Mouse (Mus musculus) kidney, embryonic 15.5 days (tissue): Measurements from ENCODE around the gene Pax2. TPM values are rescaled to one million over a fixed set of nuclear protein-coding genes. Genes with fewer than 3 reads are reported as not detected.

Experiments
- ATAC-seq: fragments of 200-750 bp; cut with Nextera tagmentation; replicated peaks from 2 replicates; pipeline ENCODE4 v1.8.0; 2017; ENCODE audit warnings: moderate TSS enrichment; ENCODE audit not compliant: low FRiP score
- H3K27ac ChIP-seq: fragments of 300-500 bp; sonication (generic); 2 replicates; pipeline ENCODE4 v1.5.1; 2015; ENCODE audit warnings: mild to moderate bottlenecking, inconsistent platforms
- H3K27me3 ChIP-seq: fragments of 300-500 bp; sonication (generic); 2 replicates; pipeline ENCODE4 v1.6.1; 2015; ENCODE audit warnings: inconsistent platforms
- H3K36me3 ChIP-seq: fragments of 300-500 bp; sonication (generic); 2 replicates; pipeline ENCODE4 v1.6.1; 2015; ENCODE audit warnings: inconsistent platforms
- H3K4me1 ChIP-seq: fragments of 300-500 bp; sonication (generic); 2 replicates; pipeline ENCODE4 v1.6.1; 2015; ENCODE audit warnings: inconsistent platforms
- H3K4me2 ChIP-seq: fragments of 300-500 bp; sonication (generic); 2 replicates; pipeline ENCODE4 v1.6.1; 2015; ENCODE audit warnings: moderate library complexity, mild to moderate bottlenecking, inconsistent platforms
- H3K4me3 ChIP-seq: fragments of 300-500 bp; sonication (generic); replicated peaks from 2 replicates; pipeline ENCODE4 v1.5.1; 2015; ENCODE audit warnings: mild to moderate bottlenecking, inconsistent platforms
- H3K9ac ChIP-seq: fragments of 300-500 bp; sonication (generic); 2 replicates; pipeline ENCODE4 v1.6.1; 2015; ENCODE audit warnings: mild to moderate bottlenecking, inconsistent platforms
- H3K9me3 ChIP-seq: fragments of 300-500 bp; sonication (generic); replicated peaks from 2 replicates; pipeline ENCODE4 v1.6.1; 2016; ENCODE audit warnings: inconsistent platforms
- WGBS: fragments of 180-500 bp; shearing (Covaris S2); methylation state at CpG from one replicate; pipeline ENCODE4 v1.1.7; 2015; ENCODE audit warnings: mixed read lengths; 5-methylcytosine and 5-hydroxymethylcytosine counted together
- polyA plus RNA-seq: library from polyadenylated mRNA; unstranded; fragments of >200 nt; fragmentation: Nextera tagmentation; extraction: Ambion mirVana; gene quantifications from 2 replicates; pipeline ENCODE4 v1.2.1, GENCODE M21; 2015

Gene Pax2
- 34.6 and 36.9 TPM in 2 replicates for polyA plus RNA-seq

GRCm38 (mm10) chr19:44755693-44756420 lies at the start of gene Pax2:
TSS of gene Pax2 (plus strand) at chr19:44756045.
- peak; percentile 52; the same call in 1 of the 2 replicates for ATAC-seq
- Histone ChIP-seq H3K4me1 (peaks cover 58% of the 10 kb centered on the region), H3K27me3 (peaks cover 88% of the 10 kb centered on the region), H3K4me3 (peak within 1 kb of the TSS; percentile 74), H3K9ac (peak within 1 kb of the TSS; percentile 91), H3K9me3 (no peaks in the 10 kb centered on the region), H3K4me2 (peak within 1 kb of the TSS; percentile 78), H3K27ac (peak within 1 kb of the TSS; percentile 98), H3K36me3 (no peaks in the 10 kb centered on the region)
- WGBS, result under 1% methylated on average over 52 of the region's 52 CpGs

DNA sequence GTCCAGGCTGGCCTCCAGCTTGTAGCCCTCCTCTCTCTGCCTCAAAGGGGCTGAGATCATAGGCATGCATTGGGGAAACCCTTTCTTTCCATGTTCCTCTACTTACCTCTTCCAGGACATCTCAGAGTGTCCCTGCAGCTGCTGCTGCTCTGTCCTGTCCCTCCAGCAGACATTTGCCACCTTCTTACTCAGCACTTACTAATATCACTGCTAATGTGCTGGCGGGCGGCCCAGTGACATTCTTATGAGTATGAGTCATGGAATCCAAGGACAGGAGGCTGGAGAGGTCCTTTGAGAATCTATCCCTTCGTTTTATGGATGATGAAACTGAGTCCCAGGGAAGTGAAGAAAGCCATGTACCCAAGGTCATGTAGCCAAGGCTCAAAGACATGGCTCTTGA lies 47.0 kb upstream of the Pax2 start:
- H3K27ac ChIP-seq, result no peak overlapping the region
- H3K4me2 ChIP-seq, result no peak overlapping the region
- H3K9ac ChIP-seq, result no peak overlapping the region
- WGBS, result 50% methylated on average over 3 of the region's 3 CpGs
- no peaks in the 10 kb centered on the region for H3K9me3 ChIP-seq
- ATAC-seq, result no peak
- no peaks in the 10 kb centered on the region for H3K4me1 ChIP-seq
- H3K4me3 ChIP-seq, result no peak overlapping the region
- H3K36me3 ChIP-seq, result no peaks in the 10 kb centered on the region
- peaks cover 8% of the 10 kb centered on the region; the same call in 1 of the 2 replicates for H3K27me3 ChIP-seq

DNA sequence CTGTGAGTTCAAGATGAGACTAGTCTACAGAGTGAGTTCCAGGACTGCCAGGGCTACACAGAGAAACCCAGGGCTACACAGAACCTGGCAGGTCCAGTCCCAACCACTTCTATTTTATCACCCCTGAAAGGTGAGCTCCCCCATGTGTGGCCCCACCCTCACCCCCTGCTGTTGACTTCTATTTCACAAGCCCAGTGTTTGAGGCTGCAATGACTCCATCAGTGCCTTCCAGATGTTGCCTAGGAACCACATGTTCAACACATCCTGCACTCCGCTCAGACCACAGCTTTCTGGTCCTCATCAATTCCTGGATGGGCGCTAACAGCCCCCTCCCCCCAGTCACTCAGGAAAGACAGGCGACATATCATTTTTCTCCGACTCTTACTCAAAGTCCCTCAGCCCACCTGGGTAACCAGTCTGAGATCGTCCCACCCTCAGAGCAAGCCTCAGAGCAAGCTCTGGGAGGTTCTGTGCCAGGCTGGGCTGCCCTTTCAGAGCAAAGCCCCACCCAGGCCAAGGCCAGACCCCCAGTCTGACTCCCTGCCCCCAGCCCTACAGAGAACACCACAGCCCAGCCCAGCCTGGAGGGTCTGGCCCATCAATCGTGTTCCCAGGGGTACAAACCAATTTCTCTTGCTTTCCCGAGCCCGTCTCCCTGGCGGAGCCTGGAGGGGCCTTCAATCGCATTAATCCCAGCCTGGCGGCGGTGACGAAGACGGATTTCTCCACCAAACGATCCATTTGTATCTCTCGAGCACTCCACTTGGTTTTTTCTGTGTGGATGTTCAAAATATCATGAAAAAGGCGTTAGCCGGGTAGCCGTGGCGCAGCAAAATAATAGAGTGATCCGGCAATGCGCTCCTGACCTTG lies 38.9 kb upstream of the Pax2 start:
- no peak overlapping the region for H3K9ac ChIP-seq
- no peak for ATAC-seq
- H3K4me2 ChIP-seq, result no peak overlapping the region
- no peak overlapping the region for H3K4me3 ChIP-seq
- peaks cover 33% of the 10 kb centered on the region for H3K27me3 ChIP-seq
- no peaks in the 10 kb centered on the region for H3K9me3 ChIP-seq
- no peak overlapping the region for H3K27ac ChIP-seq
- no peaks in the 10 kb centered on the region for H3K36me3 ChIP-seq
- peaks cover 20% of the 10 kb centered on the region for H3K4me1 ChIP-seq
- 75% methylated on average over 22 of the region's 22 CpGs for WGBS

DNA sequence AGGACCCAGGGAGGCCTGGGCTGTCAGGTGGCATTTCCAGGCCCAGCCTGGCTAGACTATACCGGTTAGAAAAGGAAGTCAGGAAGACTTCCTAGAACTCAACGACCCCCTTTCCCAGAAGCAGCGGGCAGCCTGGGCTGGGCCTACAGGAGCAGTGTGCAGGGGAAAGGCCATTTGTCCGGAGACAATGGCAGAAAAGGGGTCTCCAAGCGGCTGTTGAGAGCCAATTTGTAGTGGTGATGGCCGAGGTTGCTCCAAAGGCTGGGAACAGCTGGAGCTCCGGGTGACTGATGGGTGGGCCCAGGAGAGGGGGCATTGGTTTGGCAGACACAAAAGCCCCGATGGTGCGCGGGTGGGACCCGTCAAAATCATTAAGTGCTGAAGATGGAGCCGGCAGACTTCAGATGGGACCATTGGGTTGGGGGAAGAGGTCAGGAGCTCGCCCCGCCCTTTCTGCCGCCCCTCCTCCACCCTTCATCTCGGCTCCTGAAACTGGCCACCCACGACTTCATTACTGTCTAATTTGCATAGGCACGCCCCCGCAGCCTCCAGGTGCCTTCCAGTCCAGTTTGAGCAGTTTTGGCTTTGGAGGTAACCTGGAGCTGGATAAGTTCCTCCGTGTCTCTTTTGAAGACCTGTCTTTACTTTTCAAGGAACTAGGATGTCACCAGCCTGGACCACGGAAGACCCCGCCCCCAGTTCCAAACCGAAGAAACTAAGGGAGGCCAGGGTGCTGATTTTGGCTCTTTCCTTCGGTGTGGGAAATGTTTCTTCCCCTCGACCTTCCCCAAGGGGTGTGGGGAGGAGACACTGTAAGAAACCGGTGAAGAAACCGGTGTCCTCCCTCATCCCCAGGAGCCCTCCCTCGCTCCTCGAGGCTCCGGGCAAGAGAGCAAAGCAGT lies 36.3 kb upstream of the Pax2 start:
- Histone ChIP-seq H3K4me3 (peak overlapping the region; percentile 42), H3K4me2 (peak overlapping the region; percentile 80), H3K4me1 (peaks cover 37% of the 10 kb centered on the region), H3K9ac (peak overlapping the region; percentile 38), H3K27ac (peak overlapping the region; percentile 89), H3K36me3 (no peaks in the 10 kb centered on the region), H3K9me3 (no peaks in the 10 kb centered on the region), H3K27me3 (peaks cover 53% of the 10 kb centered on the region)
- ATAC-seq, result peak; percentile 79
- 1% methylated on average over 30 of the region's 30 CpGs for WGBS

DNA sequence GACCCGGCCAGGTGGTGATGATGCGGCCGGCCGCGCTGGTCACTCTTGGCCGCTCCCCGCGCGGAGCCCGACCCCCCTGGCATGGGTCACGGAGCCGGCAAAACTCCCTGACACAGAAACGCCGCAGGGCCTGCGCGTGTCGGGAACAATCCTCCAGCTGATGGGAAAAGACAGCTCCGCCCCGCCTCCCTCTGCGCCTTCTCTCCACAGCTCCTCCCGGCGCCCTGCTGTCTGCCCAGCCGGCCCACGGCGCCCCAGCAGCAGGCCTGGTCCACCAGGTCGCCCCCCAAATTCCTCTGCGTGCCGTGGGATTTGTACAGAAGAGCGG lies 35.7 kb upstream of the Pax2 start:
- peak; percentile 67 for ATAC-seq
- Histone ChIP-seq H3K9me3 (no peaks in the 10 kb centered on the region), H3K9ac (peak overlapping the region; percentile 38), H3K4me3 (peak overlapping the region; percentile 42), H3K27ac (peak overlapping the region; percentile 89), H3K27me3 (peaks cover 59% of the 10 kb centered on the region), H3K4me2 (peak overlapping the region; percentile 80), H3K4me1 (peaks cover 40% of the 10 kb centered on the region), H3K36me3 (no peaks in the 10 kb centered on the region)
- under 1% methylated on average over 29 of the region's 29 CpGs for WGBS

DNA sequence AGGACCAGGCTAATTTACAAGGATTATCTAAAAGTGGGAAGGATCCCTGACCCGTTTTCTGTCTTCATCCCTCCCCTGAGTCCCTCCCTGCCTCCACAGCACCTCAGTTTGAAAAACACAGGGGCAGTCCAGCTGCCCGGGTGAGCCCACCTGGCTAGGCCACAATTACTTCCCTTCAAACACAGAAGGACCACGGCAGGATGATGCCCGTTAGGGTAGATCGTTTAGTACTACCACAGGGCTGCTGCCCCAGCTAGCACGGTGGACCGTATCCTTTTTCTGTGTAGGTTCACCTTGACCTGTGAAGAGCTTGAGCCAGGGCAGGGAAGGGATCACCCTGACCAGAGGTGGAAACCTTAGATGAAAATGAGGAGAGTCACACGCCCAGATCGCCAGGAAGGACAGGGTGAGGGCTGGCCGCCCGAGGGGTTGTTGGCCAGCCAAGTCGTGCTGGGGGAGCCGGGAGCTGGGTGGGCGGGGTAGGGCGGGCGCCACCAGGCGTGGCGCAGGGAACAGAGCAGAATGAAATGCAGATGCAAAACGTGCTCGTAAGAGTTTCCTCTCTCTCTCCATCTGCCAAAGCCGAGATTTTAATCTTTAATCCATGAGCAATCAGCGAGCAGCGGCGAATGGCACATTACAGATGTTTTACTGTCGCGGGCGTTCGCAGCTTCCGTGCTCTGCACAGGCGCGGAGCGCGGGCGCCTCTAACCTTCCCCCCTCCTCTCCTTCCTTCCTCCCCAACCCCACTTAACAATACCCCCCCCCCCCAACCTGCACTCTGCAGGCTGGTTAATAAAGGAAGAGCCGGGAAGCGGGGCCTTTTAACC lies 32.0 kb upstream of the Pax2 start:
- H3K27ac ChIP-seq, result peak overlapping the region; percentile 80
- H3K27me3 ChIP-seq, result peaks cover 63% of the 10 kb centered on the region
- H3K4me2 ChIP-seq, result peak overlapping the region; percentile 64
- H3K4me3 ChIP-seq, result peak overlapping the region; percentile 40
- no peaks in the 10 kb centered on the region for H3K9me3 ChIP-seq
- ATAC-seq, result peak; percentile 26
- H3K9ac ChIP-seq, result 0 out of 2 replicates have a peak overlapping the region, but pooled peaks have one; percentile 17
- H3K36me3 ChIP-seq, result no peaks in the 10 kb centered on the region
- peaks cover 51% of the 10 kb centered on the region for H3K4me1 ChIP-seq
- under 1% methylated on average over 35 of the region's 36 CpGs for WGBS

DNA sequence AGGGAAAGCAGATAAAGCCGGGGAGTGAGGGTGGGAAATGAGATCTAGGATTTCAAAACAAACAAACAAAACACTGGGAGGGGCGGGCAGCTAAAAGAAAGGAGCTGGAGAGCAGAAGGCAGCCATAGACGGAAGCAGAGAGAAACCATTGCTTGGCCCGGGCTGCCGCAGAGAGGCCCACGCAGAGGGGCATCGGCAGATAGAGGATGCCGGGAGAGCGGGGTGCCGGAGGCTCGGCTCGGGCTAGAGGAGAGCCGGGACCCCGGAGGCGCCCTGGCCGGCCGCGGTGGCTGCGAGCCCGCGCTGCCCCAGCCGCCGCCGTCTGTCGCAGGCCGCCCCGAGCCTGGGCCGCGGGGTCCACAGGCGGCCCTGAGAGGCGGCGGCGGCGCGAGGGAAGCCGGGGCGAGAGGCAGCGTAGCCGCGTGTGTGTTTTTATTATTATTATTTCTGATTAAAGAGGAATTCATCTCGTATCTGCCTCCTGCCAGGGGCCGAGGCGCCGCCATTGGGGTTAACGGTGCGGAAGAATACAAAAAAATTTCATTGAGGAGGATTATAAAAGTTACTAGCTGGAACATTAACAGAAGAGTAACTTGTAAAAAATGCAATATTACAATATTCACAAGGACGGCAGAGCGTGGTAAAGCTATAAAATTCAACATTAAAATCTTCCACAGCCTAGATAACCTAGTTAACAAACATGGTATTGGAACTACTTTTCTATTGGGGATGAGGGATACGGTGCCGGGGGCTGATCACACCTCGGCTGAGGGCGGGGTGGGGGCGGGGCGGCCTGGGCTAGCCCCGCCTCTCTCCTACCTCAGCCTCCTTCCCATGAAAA lies 29.7 kb upstream of the Pax2 start:
- no peaks in the 10 kb centered on the region for H3K9me3 ChIP-seq
- peak overlapping the region; percentile 87 for H3K4me2 ChIP-seq
- peaks cover 31% of the 10 kb centered on the region for H3K4me1 ChIP-seq
- peak overlapping the region; percentile 84 for H3K9ac ChIP-seq
- under 1% methylated on average over 54 of the region's 55 CpGs for WGBS
- peak overlapping the region; percentile 63 for H3K4me3 ChIP-seq
- H3K27me3 ChIP-seq, result peaks cover 57% of the 10 kb centered on the region
- H3K27ac ChIP-seq, result peak overlapping the region; percentile 89
- no peaks in the 10 kb centered on the region for H3K36me3 ChIP-seq
- peak; percentile 60 for ATAC-seq

DNA sequence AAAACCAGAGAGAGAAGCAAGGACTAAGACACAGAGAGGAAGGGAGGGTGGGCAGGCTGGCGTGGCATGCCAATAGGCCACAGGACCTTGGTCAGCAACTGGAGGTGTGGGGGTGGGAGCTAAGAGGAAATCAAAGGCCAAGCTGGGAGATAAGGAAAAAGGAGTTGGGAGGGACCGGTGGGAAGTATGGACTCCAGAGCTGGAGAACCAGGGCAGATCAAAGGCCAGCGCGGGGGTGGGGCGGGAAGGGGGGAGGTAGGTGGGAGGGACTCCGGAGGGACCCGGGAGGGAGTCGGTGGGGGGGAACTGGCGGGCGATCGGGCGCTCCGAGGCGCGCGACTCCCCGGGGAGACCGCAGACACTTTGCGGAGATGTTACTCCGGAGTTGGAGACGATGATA lies 21.7 kb upstream of the Pax2 start:
- Histone ChIP-seq H3K27me3 (peaks cover 85% of the 10 kb centered on the region), H3K4me1 (peaks cover 21% of the 10 kb centered on the region), H3K36me3 (no peaks in the 10 kb centered on the region), H3K4me3 (peak overlapping the region; percentile 30), H3K9ac (peak overlapping the region; percentile 15; the same call in 1 of the 2 replicates), H3K4me2 (peak overlapping the region; percentile 56), H3K27ac (no peak overlapping the region), H3K9me3 (no peaks in the 10 kb centered on the region)
- no peak for ATAC-seq
- under 1% methylated on average over 21 of the region's 21 CpGs for WGBS

DNA sequence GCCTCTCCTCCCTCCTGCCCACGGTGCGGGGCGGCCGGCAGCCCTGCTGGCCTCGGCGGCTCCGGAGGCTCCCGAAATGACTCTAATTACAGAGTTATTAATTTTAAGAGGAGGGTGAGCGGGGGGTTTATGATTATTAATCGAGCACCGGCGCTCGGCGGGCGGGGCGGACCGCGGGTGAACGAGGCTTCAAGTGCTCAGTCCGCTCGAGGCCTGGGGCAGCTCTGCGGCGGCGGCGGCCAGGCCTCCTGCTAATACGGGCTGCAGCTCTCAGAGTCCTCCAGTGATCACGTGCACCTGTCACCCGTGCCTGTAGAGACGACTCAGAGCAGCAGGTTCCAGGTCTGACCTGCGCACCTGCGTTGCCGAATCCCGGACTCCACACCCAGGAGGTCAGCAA lies 21.2 kb upstream of the Pax2 start:
- peak overlapping the region; percentile 15; the same call in 1 of the 2 replicates for H3K9ac ChIP-seq

GRCm38 (mm10) chr19:44740300-44740699 lies 15.5 kb upstream of the Pax2 start:
- Histone ChIP-seq H3K4me1 (peaks cover 56% of the 10 kb centered on the region), H3K27ac (peak overlapping the region; percentile 99), H3K27me3 (peaks cover 83% of the 10 kb centered on the region), H3K4me3 (peak overlapping the region; percentile 44; the same call in 1 of the 2 replicates), H3K9ac (peak overlapping the region; percentile 60), H3K4me2 (peak overlapping the region; percentile 68), H3K36me3 (no peaks in the 10 kb centered on the region), H3K9me3 (no peaks in the 10 kb centered on the region)
- WGBS, result 2% methylated on average over 16 of the region's 16 CpGs
- ATAC-seq, result no peak

More for the DNA sequence above, 21.2 kb upstream of the Pax2 start:
- Histone ChIP-seq H3K4me3 (peak overlapping the region; percentile 30), H3K4me1 (peaks cover 24% of the 10 kb centered on the region), H3K4me2 (peak overlapping the region; percentile 56), H3K36me3 (no peaks in the 10 kb centered on the region), H3K27me3 (peaks cover 87% of the 10 kb centered on the region), H3K9me3 (no peaks in the 10 kb centered on the region), H3K27ac (0 out of 2 replicates have a peak overlapping the region, but pooled peaks have one; percentile 37)
- WGBS, result 1% methylated on average over 33 of the region's 33 CpGs
- peak; percentile 59; the same call in 1 of the 2 replicates for ATAC-seq
